Mouse (Mus musculus): ENCODE results near the gene Ccdc191. TPM values are rescaled to one million over a fixed set of nuclear protein-coding genes. Genes with fewer than 3 reads are reported as not detected.

Ccdc191 gene
- polyA plus RNA-seq, 1 experiment, result 9.7 TPM

- Histone ChIP-seq H3K4me3 (ENCODE audit: control insufficient read depth, low read depth, low read length) (no peak overlapping the region), H3K27ac (ENCODE audit: control insufficient read depth, insufficient read depth, low read depth, low read length) (no peak overlapping the region), H3K36me3 (ENCODE audit: control insufficient read depth, insufficient read depth, low read length) (no peaks in the 10 kb centered on the region), H3K4me1 (ENCODE audit: control insufficient read depth, insufficient read depth, low read length) (no peaks in the 10 kb centered on the region), H3K27me3 (ENCODE audit: control insufficient read depth, insufficient read depth, low read length) (no peaks in the 10 kb centered on the region)
- no peak for TF ChIP-seq POLR2A (IDR thresholded peaks at IDR 0.05; ENCODE audit: control insufficient read depth, low read depth, low read length)
- no peak for TF ChIP-seq CTCF (IDR thresholded peaks at IDR 0.05; ENCODE audit: control insufficient read depth, insufficient read depth, insufficient replicate concordance, low read depth, low read length)
Measured at GRCm38 (mm10) chr16:43973606-43974220, 84.1 kb downstream of the Ccdc191 start.

GRCm38 (mm10) chr16:43979010-43979327 lies 89.4 kb downstream of the Ccdc191 start:
- no peaks in the 10 kb centered on the region for H3K36me3 ChIP-seq (ENCODE audit: control insufficient read depth, insufficient read depth, low read length)
- TF ChIP-seq CTCF (IDR thresholded peaks at IDR 0.05; ENCODE audit: control insufficient read depth, insufficient read depth, insufficient replicate concordance, low read depth, low read length), result no peak
- peaks cover 8% of the 10 kb centered on the region for H3K4me1 ChIP-seq (ENCODE audit: control insufficient read depth, insufficient read depth, low read length)
- H3K4me3 ChIP-seq (ENCODE audit: control insufficient read depth, low read depth, low read length), result peak overlapping the region; percentile 92
- H3K27ac ChIP-seq (ENCODE audit: control insufficient read depth, insufficient read depth, low read depth, low read length), result peak overlapping the region; percentile 14; the same call in 1 of the 2 replicates
- H3K27me3 ChIP-seq (ENCODE audit: control insufficient read depth, insufficient read depth, low read length), result no peaks in the 10 kb centered on the region

GRCm38 (mm10) chr16:43979328-43980109 lies 89.9 kb downstream of the Ccdc191 start, which contains the start of gene Zdhhc23:
Zdhhc23 (minus strand) TSS chr16:43979791.
- Histone ChIP-seq H3K4me3 (ENCODE audit: control insufficient read depth, low read depth, low read length) (peak within 1 kb of the TSS; percentile 92), H3K27ac (ENCODE audit: control insufficient read depth, insufficient read depth, low read depth, low read length) (peak within 1 kb of the TSS; percentile 49; the same call in 1 of the 2 replicates), H3K36me3 (ENCODE audit: control insufficient read depth, insufficient read depth, low read length) (no peaks in the 10 kb centered on the region), H3K27me3 (ENCODE audit: control insufficient read depth, insufficient read depth, low read length) (no peaks in the 10 kb centered on the region), H3K4me1 (ENCODE audit: control insufficient read depth, insufficient read depth, low read length) (peaks cover 8% of the 10 kb centered on the region)
- no peak for TF ChIP-seq CTCF (IDR thresholded peaks at IDR 0.05; ENCODE audit: control insufficient read depth, insufficient read depth, insufficient replicate concordance, low read depth, low read length)
- TF ChIP-seq POLR2A (IDR thresholded peaks at IDR 0.05; ENCODE audit: control insufficient read depth, low read depth, low read length), result 0 out of 2 replicates have a peak, but pooled peaks have one; percentile 7

GRCm38 (mm10) chr16:43980110-43980609 lies 90.6 kb downstream of the Ccdc191 start:
- TF ChIP-seq POLR2A (IDR thresholded peaks at IDR 0.05; ENCODE audit: control insufficient read depth, low read depth, low read length) (no peak), CTCF (IDR thresholded peaks at IDR 0.05; ENCODE audit: control insufficient read depth, insufficient read depth, insufficient replicate concordance, low read depth, low read length) (no peak)
- H3K27me3 ChIP-seq (ENCODE audit: control insufficient read depth, insufficient read depth, low read length), result no peaks in the 10 kb centered on the region
- H3K4me3 ChIP-seq (ENCODE audit: control insufficient read depth, low read depth, low read length), result peak overlapping the region; percentile 92
- H3K36me3 ChIP-seq (ENCODE audit: control insufficient read depth, insufficient read depth, low read length), result no peaks in the 10 kb centered on the region
- peaks cover 8% of the 10 kb centered on the region for H3K4me1 ChIP-seq (ENCODE audit: control insufficient read depth, insufficient read depth, low read length)
- peak overlapping the region; percentile 49; the same call in 1 of the 2 replicates for H3K27ac ChIP-seq (ENCODE audit: control insufficient read depth, insufficient read depth, low read depth, low read length)

DNA sequence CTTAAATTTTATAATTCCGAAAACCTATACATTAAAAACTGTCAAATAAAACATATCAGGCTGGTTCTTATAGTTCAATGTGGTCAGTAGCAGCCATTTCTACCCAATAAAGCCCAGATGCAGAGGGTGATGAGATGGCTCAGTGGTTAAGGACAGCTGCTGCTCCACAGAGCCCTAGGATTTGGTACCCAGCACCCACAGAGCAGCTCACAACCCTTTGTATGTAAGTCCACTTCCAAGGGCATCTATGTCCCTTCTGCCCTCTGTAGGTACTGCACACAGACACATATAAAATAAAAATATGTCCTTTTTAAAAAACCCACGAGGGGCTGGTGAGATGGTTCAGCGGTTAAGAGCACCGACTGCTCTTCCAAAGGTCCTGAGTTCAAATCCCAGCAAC lies 96.7 kb downstream of the Ccdc191 start:
- no peak overlapping the region for H3K4me3 ChIP-seq (ENCODE audit: control insufficient read depth, low read depth, low read length)
- H3K4me1 ChIP-seq (ENCODE audit: control insufficient read depth, insufficient read depth, low read length), result no peaks in the 10 kb centered on the region
- no peaks in the 10 kb centered on the region for H3K27me3 ChIP-seq (ENCODE audit: control insufficient read depth, insufficient read depth, low read length)
- TF ChIP-seq POLR2A (IDR thresholded peaks at IDR 0.05; ENCODE audit: control insufficient read depth, low read depth, low read length), result no peak
- H3K27ac ChIP-seq (ENCODE audit: control insufficient read depth, insufficient read depth, low read depth, low read length), result no peak overlapping the region
- peaks cover 1% of the 10 kb centered on the region for H3K36me3 ChIP-seq (ENCODE audit: control insufficient read depth, insufficient read depth, low read length)

GRCm38 (mm10) chr16:43994623-43995022 lies 105.0 kb downstream of the Ccdc191 start:
- Histone ChIP-seq H3K36me3 (ENCODE audit: control insufficient read depth, insufficient read depth, low read length) (no peaks in the 10 kb centered on the region), H3K4me1 (ENCODE audit: control insufficient read depth, insufficient read depth, low read length) (no peaks in the 10 kb centered on the region), H3K27me3 (ENCODE audit: control insufficient read depth, insufficient read depth, low read length) (no peaks in the 10 kb centered on the region), H3K27ac (ENCODE audit: control insufficient read depth, insufficient read depth, low read depth, low read length) (no peak overlapping the region), H3K4me3 (ENCODE audit: control insufficient read depth, low read depth, low read length) (no peak overlapping the region)
- TF ChIP-seq POLR2A (IDR thresholded peaks at IDR 0.05; ENCODE audit: control insufficient read depth, low read depth, low read length), result no peak

DNA sequence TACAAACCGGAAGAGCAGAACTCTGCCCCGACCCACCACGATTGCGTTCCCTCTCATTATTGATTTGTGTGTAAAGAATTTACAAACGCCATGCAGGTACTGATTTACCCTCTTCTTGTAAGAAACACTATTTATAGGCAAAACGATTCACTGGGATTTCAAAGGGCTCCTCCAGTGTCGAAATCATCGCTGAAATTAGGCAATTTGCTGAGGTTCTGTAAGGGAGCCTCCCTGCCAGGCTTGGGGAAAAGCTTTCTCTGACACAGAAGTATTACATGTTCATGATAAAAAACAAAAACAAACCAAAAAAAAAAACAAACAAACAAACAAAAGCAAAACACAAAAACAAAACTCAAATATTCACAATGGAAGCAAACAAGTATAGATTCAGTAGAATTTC lies 109.5 kb downstream of the Ccdc191 start:
- Histone ChIP-seq H3K36me3 (ENCODE audit: control insufficient read depth, insufficient read depth, low read length) (no peaks in the 10 kb centered on the region), H3K4me3 (ENCODE audit: control insufficient read depth, low read depth, low read length) (no peak overlapping the region), H3K27me3 (ENCODE audit: control insufficient read depth, insufficient read depth, low read length) (no peaks in the 10 kb centered on the region), H3K4me1 (ENCODE audit: control insufficient read depth, insufficient read depth, low read length) (no peaks in the 10 kb centered on the region), H3K27ac (ENCODE audit: control insufficient read depth, insufficient read depth, low read depth, low read length) (no peak overlapping the region)
- no peak for TF ChIP-seq CTCF (IDR thresholded peaks at IDR 0.05; ENCODE audit: control insufficient read depth, insufficient read depth, insufficient replicate concordance, low read depth, low read length)
- no peak for TF ChIP-seq POLR2A (IDR thresholded peaks at IDR 0.05; ENCODE audit: control insufficient read depth, low read depth, low read length)

All from testis, adult 2 months (tissue).